Mouse (Mus musculus) erythroblast, embryonic 14.5 days (primary cell): Measurements from ENCODE around the gene Itgb7.

ENCODE experiments used
- GATA1 ChIP-seq: IDR thresholded peaks from 2 replicates; pipeline ENCODE4 v1.6.1; 2012; ENCODE audit warnings: low read length, inconsistent platforms, mixed read lengths
- TAL1 ChIP-seq: IDR thresholded peaks from 3 replicates; pipeline ENCODE4 v1.6.1; 2012; ENCODE audit warnings: low read length, inconsistent platforms, mixed read lengths

GRCm38 (mm10) chr15:102186239-102186638, 45.5 kb downstream of the Itgb7 start:
- TF ChIP-seq GATA1 = no peak
- no peak for TF ChIP-seq TAL1
